Mouse (Mus musculus): ENCODE data around the gene Ascl4.

Gene Ascl4

DNA sequence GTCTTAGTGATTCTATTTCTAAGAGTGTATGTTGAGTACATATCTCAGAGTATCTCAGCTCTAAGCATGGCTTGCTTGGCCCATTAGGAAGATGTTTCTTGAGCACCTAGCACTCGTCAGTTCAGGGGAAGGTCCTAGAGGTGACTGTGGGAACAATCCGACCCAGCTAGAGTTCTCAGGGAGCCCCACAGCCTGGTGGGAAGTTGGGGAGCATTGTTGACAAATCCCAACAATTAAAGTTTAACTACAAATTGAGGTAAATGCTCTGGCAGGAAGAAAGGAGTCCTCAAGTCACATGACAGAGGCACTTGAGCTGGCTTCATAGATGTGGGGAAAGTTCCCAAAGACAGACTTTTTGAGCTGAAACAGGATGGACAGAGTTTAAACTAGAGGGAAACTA, 41.2 kb downstream of the Ascl4 start:
- DNase-seq (ENCODE audit: low read depth, low spot score): no peak

DNA sequence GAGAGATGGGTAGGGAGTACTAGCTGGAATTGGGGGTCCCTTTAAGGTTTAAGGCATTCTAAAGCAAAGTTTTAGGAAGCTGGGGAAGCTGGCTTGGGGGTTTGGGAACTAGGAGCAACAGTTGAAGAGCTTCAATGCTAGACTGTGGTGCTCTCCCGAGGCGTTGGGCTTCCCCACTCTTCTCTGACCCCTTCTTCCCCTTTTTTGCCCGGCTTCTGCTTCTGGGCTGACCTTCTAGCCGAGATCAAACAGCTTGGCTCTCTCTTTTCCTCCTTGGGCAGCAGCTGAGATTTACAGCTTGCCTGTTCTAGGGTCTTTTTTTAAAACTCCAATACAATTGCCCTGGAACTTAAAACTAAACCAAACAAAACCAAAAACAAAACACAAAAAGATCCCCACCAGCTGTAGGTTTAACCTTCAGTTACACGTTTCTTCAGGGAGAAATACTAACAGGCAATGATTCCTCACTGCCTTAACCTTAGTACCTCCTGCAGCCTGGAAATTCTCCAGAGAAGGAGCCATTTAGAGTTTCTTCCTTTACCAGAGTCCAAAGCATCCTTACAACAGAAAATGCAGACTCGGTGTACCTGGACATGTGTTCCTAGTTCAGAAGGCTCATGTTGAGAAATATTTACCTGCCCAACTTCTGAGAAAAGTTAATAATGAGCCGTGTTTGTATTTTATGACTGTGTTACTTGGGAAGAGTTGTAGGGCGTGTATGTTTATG, 42.6 kb downstream of the Ascl4 start:
- no peak for DNase-seq (ENCODE audit: low read depth, low spot score)

DNA sequence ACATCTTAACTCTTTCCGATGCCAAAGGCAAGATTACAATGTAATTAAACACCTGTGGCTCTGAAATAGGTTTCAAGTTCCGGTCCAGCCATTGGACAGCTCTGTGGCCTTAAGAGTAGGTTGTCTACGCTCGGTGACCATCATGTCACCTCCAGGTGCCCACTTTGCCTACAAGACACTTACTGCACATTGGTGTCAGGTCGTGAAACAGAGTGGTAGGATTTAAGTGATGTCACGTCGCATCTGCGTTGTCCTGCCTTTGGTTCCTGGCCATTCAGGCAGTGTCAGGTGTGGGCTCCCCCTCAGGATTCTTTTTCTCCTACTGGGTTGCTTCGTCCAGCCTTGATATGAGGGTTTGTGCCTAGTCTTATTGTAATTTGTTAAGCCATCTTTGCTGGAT, 44.3 kb downstream of the Ascl4 start:
- DNase-seq (ENCODE audit: low read depth, low spot score): no peak

DNA sequence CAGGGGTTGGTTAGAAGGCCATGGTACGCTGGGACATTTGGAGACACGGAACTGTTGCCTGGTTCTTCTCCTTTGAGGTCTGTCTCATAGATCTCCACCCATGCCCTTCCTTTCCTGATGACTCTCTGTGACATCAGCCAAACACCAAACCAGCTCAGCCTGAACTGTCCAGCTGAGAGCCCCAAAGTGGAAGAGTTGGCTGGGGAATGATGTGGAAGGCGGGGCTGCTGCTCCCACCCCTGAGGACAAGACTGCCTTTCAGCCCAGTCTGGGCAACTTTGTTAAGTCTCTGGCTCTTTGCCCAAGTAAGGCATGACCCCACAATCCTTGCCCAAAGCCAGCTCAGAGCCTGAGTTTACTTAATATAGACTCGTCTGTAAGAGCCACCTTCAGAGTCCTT, 45.4 kb downstream of the Ascl4 start:
- no peak for DNase-seq (ENCODE audit: low read depth, low spot score)

DNA sequence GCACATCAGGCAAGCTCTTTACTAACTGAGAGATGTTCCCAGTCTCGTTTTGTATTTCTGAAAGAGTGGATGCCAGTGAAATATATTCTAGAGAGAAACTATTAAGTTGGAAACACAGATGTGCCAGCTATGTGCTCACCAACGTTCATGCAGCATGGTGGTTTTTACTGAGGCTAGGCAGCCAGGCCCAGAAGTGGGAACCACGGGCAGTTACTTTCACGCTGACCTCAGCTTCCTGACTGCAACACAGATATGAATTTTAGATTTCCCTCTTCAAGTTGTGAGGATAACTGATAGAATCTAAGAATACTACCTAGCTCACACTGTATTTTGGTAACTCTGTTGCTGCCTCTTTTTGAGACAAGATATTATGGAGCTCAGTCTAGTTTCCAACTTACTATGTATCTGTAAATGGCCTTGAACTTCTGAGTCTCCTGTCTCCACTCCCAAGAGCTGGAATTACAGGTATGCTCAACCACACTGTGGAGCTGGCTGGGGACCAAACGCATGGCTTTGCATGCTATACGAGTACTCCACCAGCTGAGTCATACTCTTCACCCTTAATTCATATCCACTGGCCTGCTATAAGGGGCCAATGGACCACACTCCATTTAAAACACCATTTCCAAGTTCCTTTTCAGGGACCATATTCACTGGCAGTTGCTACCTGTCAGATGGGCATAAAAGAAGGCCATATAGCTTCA, 62.1 kb downstream of the Ascl4 start:
- no peak for DNase-seq (ENCODE audit: low read depth, low spot score)

DNA sequence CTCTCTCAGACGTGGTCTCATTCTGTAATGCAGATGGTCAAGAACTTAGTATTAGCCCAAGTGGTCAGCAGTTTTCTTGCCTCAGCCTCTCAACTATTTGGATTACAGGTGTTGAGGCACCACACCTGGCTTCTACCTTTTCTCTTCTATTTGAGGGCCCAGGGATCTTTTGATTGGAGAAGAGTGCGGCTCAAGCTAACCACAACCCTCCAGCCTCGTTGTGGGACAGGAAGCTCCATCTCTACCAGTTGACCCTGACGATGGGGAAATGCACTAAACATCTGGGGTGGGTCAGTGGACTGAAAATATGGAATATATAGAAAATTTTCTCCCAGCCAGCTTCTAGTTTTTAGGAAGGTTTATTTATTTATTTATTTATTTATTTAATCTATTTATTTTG, 64.9 kb downstream of the Ascl4 start:
- DNase-seq (ENCODE audit: low read depth, low spot score): no peak

DNA sequence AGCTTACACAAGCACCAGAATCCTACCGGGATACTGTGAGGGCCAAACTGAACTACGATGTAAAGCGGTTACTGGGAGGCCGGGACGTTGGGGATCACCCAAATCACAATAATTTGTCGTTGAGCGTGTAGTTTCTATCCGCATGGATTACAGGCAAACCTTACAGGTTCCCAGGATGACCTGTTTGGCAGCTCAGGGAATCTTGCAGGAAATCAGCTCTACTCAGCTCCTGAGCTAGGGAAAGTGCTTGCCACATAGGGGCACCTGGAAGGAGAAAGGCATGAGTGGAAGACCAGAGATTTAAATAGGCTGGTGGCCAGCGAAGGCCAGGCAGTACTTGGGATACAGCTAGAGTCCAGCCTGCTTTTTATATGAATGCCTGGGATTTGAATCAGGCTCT, 66.4 kb downstream of the Ascl4 start:
- no peak for DNase-seq (ENCODE audit: low read depth, low spot score)

DNA sequence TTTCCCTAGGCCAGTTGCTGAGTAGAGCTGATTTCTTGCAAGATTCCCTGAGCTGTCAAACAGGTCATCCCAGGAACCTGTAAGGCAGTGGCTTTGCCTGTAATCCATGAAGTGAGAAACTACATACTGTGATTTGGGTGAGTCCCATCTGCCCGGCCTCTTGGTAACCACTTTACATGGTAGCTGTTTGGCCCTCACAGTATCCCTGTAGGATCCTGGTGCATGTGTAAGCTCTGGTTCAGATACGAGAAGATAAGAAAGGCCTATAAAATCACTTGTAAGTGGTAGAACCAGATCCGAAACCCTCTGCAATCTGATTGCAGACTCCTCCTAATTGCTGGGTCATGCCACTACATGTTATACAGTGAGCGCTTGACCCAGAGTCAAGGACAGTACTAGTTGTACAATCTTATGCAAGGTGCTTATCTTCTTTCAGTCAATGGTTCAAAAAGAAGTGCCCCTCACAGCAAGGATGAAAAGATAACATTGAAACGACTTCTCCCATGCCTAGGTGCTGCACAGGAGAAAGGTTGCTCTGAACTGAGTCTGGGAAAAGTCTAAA, 67.1 kb downstream of the Ascl4 start:
- DNase-seq (ENCODE audit: low read depth, low spot score): no peak

Data from c-Kit-negative CD71-positive TER-119-positive erythroid progenitor cells, embryonic 14.5 days (primary cell).